Mouse (Mus musculus): ENCODE data around the gene Tbca.

Tbca gene

DNA sequence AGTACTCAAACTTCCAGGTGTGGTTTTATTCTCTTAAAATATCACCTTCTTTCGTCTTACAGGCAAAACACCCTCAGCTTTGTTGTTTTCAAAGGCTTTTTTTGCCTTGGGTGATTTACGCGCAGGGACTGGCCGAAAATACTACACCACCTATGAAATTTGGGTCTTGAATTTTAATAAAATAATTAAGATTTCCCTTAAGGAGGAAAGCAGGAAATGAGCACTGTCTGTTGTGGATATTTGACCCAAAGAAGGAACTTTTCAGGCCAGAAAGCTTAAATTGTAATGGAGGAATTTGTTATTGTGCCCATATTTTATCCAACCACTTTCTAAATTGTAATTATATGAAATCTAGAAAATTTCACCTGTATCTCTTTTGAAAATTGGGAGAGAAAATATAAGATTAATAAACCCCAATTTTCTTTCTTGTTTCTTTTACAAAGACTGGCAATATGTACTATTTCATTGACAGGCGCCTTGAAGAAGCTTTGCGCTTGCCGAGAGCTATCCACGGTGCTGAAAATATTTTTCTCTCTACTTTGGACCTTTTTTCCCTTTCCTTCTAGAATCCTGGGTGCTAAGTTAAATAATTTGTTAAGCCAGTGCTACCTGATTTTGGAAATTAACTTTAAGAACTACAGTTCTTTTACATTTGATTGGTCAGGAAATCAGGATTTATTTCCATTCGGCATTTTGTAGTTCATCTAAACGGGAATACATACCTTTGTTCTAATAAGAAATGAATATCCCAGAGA lies 89.5 kb downstream of the Tbca start:
- no peak for DNase-seq (ENCODE audit: low spot score in 2 of 2)

DNA sequence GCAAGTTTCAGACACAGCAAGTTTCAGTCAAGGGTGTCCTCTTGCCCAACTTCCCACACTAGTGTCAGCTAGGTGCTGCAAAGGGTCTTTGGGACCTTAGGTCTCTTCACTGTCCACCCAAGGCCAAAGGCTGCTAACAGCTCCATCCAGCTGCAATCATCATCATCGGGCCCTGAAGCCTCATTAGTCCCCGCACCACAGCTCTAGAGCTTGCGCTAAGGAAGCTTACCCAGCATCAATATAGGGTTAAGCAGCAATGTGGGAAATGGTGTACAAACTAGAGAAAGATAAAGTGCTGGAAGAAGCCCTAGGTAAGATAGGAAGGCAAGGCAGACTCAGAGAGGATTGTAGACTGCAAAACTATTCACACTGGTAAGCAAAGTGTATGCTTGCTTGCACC lies 92.5 kb downstream of the Tbca start:
- no peak for DNase-seq (ENCODE audit: low spot score in 2 of 2)

- no peak for DNase-seq (ENCODE audit: low spot score in 2 of 2)
Measured at GRCm38 (mm10) chr13:94882221-94882620, 93.5 kb downstream of the Tbca start.

DNA sequence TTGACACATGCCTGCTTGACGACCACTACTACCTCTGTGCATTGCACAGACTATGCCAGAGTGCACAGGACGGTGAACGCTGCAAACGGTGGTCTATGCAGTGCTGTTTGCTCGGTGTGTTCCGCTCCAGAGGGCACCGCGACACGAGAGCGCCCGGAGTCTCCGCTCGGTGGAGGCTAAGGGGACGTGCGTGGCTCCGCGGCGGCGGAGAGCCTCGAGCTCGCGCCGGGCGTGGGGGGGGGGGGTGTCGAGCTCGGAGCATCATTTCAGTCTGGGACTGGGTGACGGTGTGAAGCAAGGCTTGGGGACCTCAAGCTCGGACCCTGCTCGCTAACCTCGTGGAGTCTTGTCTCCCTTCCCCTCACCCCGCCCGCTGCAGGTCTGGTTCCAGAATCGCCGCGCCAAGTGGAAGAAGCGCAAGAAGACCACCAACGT lies 94.0 kb downstream of the Tbca start:
- DNase-seq (ENCODE audit: low spot score in 2 of 2): no peak

GRCm38 (mm10) chr13:94883163-94883965 lies 94.7 kb downstream of the Tbca start:
- no peak for DNase-seq (ENCODE audit: low spot score in 2 of 2)

DNA sequence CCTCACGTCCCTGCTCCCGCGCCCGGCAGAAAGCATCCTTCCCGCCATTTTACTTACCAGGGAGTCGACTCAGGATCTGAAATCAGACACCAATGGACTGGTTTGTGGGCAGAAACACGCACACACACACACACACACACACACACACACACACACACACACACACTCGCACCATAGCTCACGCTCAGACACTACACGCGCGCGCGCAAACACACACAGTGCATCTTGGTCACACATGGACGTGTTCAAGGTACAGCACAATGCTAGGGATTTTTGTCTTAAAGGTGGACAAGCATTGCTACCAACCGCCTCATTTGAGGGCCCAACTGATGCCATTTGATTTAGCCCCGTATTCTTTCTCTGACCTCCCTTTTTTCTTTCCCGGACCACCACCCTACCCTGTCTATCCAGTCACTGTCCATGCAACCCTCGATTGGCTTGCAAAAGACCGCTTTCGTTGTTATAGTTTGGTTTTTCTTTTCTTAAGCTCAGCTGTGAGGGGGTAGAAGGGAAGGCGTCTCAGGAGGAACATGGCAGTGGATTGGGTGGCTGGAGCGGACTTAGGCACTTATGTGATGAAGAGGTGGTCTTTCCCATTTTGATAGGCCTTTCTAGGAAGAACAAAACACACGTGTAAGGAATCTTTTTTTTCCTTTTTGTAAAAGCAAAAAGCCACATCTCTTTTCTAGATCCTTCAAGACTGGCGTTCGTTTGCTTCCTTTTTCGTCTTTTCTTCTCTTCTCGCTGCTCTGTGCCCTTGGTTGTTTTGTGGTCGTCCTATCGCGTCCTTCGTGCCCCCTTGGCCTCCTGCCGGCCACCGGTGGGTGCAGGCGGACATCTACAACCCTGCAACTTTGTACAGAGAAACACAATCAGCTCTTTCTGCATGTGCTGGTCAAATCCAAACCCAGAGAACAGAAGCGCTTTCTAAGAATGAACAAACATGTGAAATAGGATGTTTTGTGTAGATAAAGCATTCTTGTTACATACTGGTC lies 95.6 kb downstream of the Tbca start:
- no peak for DNase-seq (ENCODE audit: low spot score in 2 of 2)

DNA sequence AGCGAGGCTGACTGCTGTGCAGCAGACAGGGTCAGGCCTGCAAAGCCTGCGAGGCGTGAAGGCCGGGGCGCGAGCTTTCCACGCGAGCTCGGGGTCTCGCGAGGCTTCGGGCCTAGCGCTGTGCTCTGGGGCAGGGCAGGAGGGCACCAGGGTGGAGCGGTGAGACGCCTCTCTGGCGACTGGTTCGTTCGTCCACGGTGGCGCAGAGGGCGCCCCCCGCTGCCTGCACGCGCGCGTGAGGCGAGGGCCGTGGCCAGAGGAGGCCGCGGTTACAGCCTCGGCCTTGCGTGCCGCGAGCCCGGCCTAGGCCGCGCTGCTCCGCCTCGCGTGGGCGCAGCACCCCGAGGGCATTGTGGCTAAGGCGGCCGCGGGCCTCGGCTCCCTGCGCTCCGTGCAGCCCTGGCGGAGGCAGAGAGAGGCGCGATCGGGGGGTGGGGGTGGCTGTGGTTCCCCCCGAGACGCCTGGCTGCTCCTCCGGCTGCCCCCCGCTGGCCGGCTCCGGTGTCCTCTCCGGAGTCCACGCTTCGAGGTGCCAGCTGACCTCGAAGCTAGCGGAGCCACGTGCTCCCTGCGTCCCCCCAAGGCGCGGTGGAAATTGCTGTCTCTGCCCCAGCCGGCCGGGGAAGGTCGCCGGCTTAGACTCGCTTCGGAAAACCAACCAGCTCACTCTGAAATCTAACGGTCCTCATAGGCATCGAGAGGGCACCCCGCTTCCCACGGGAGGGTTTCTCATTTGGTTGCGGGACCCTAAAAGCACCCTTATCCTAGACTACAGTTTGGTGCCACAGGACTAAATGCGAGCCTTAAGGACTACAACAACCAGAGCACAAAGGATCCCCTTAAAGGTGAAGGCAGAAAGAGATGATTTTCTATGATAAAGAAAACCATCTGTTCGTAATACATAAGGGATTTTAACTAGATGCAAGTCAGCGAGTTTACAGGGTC lies 96.9 kb downstream of the Tbca start:
- no peak for DNase-seq (ENCODE audit: low spot score in 2 of 2)
